Mouse (Mus musculus): ENCODE measurements at regions not wholly inside any gene's neighbourhood (a gene's known extent, or its start where the extent isn't known, plus 50 kb on each side); places are given as distances from the start of the nearest gene placed in this dataset.
"Not testable (repeated sequence)": the region's sequence is repeated elsewhere in the genome, so short reads cannot be mapped to it uniquely, and the experiment has no call there.

GRCm38 (mm10) chr17:4813666-4814065, 180.5 kb upstream of the Arid1b start:
- ATAC-seq = no peak

GRCm38 (mm10) chr17:4825221-4825895, 168.8 kb upstream of the Arid1b start:
- no peak for ATAC-seq

GRCm38 (mm10) chr17:4834065-4834464, 160.1 kb upstream of the Arid1b start:
- no peak for ATAC-seq

GRCm38 (mm10) chr17:4834571-4834970, 159.6 kb upstream of the Arid1b start:
- no peak for ATAC-seq

DNA sequence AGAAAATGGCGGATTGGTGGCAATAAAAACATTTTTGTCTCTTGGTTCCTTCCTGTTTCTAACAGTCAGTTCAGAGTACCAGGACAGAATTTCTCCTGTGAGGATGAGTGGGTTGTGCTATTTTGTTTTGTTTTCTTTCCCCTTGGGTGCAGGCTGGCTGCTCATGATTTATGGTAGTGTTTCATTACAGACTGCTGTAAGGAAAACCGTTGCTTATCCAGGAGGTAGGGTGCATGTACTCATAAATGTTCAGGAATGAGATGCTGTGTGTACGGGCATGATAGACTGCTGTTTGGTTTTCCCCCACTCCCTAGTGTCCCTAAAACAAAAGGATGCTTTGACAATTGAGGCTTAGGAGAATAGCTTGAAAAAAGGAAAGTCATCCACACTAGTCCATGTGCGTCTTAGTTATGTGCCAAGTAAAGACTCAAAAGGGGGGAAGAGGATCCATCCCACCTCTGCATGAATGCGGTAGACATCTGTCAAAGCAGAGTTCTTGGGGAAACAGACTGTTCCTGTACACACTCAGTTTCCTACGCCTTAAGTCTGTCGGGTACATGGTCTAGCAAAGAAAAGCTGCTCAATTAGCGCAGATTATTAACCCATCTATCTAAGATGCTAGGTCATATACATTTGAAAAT, 158.9 kb upstream of the Arid1b start:
- ATAC-seq = no peak

DNA sequence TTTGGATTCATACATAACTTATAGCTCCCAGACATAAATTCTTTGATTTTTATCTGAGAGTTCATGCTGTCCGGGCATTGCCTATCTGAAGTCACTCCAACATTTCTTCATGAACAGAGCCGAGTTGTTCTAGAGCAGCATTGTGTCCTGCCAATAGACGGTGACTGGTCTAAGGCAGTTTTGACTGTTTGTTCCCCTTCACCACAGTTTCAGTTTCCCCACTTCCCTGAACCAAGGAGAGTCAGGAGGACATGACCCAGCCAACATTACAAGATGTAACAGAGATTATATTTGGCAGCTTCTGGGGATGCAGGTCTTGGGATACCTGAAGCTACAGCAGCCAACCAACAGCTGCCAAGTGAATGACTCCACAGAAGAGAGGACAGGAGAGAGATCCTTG, 154.0 kb upstream of the Arid1b start:
- no peak for ATAC-seq

GRCm38 (mm10) chr17:4858304-4858703, 135.8 kb upstream of the Arid1b start:
- no peak for ATAC-seq

DNA sequence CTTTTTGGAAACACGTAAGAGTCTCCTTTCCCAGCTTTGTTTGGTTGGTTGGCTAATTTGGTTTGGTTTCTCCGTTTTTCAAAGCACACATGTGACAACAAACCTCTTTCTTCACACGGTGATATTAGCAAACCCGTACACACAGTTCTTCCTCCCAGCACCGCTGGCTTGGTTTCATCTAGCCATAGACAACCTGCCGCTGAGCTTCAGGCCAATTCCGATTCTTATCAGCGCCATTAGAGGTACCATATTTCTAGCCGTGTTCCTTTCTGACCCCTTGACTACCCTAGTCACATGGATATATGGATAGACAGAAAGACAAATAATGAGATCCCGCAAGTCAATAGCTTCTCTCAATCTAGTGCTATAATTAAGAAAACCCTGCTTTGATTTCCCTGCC, 129.2 kb upstream of the Arid1b start:
- no peak for ATAC-seq

- no peak for ATAC-seq
Observed at GRCm38 (mm10) chr17:4865621-4866020, 128.5 kb upstream of the Arid1b start.

DNA sequence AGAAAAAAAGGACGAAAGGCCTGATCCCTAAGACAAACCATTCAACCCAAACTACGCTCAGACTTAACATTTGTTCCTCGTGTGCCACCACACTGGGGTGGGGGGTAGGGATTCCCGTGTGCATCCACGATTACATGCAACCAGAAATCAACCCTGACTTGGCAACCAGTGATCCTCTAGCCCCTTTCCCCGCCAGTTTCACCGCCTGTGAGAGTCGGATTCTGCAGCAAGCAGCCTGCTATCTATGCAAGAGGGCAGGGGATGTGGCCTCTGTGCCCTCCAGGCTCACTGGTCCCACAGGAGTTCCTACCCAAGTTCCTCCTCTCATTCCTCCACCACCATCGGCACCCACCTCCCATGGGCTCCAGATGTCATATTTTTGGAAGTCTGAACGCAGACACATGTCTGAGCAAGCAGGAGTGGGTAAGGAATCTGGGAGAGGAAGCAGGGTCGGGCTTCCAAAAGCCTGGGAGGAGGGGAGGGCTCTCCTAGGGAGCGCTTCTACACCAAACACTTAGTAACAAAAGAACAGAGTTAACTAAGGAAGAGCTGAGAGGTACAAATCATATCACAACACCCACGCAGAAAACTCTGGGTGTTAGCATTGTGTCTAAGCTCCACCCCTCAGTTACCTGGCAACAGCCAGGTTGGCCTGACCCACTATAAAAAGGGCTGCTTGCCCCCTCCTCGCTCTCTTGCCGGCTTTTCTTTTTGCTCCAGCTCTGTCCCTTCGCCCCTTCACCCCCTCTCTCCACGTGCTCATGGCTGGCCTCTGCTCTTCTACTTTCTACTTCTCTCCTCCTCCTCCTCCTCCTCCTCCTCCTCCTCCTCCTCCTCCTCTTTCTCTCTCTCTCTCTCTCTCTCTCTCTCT, 127.9 kb upstream of the Arid1b start:
- ATAC-seq = no peak

GRCm38 (mm10) chr17:4867083-4867482, 127.0 kb upstream of the Arid1b start:
- ATAC-seq = no peak

DNA sequence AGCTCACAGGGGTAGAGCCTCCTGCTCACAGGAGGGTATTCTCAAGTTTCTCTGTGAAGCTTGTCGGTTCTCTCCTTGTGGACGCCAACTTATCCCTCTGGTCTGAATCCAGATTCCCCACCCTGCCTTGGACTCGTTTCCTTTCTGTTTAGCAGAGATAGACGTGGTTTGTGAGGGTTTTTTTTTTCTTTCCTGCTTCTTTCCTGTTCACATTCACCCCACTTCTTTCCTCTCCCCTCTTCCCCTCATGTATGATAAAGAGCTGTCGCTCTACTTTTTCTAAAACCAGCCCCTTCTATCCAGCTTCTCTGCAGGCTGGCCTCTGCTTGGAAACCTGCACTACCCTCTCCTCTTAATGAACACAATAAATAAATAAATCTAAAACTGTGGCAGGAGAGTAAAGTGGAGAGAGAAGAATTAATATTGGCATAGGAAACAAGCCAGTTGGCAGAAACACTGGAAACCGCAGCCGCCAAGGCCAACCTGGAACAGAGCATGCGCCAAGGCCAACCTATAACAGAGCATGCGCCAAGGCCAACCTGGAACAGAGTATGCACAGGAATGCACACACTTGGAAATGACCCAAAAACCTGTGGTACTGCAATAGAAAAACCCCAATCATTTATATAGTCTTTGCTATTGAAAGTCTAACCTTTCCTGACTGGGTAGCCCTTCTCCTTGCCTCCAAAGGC, 126.2 kb upstream of the Arid1b start:
- no peak for ATAC-seq

GRCm38 (mm10) chr17:4868446-4868825, 125.7 kb upstream of the Arid1b start:
- no peak for ATAC-seq

DNA sequence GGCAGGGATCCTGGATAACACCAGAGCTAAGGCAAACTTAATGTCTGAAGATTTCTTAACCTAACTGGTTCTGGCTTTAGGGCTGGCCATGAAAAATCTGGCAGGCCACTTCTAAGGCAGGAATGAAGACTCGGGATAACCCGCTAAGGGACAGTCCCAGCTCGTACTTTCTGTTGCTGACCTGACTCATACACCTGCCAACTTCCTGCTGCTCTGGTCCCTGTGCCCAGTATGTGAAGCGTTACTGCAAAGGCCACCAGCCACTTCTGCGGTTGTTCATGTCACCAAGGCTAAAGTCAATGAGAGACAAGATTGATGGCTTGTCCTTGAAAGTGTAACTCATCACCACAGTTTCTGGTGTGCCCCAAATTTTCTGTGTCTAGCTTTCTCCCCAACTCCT, 125.3 kb upstream of the Arid1b start:
- no peak for ATAC-seq

DNA sequence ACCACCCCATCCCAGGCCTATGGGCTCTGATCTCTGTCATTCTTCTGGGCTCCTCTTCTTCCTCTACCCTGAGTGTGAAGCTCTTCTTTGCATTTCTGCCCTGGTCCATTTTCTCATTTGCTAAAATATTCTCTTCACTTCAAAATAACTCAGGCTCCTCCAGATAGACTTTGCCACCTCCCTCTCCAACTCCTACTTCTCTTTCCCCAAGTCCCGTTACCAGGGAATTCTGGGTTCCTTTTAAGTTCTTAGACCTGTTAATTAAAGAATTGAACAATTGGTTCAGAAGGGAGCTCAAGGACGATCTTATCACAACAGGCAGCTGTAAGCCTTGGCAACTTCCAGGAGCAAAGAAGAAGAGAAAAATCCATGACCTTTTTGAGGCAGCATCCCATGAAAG, 122.9 kb upstream of the Arid1b start:
- ATAC-seq = no peak

GRCm38 (mm10) chr17:4874459-4874858, 119.7 kb upstream of the Arid1b start:
- ATAC-seq = no peak

GRCm38 (mm10) chr17:4875086-4876046, 118.8 kb upstream of the Arid1b start:
- ATAC-seq = no peak

- ATAC-seq = no peak
Observed at GRCm38 (mm10) chr17:4876431-4876830, 117.7 kb upstream of the Arid1b start.

DNA sequence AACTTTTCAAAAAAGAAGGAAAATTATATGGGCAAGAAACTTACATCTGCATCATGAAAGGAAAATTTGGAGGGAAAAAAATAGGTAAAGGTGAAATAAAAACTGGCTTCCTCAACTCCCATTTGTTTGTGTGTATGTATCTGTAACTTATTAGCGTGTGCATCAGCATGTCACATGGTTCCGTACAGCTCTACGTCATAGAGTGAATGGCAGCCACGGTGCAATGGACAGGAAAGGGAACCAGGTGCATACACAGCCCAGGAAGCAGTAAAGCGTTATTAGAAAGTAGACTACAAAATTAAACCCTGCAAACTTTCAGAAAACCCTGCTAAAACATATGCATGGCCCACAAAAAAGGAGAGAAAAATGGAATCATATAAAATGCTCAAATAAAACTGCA, 112.7 kb upstream of the Arid1b start:
- ATAC-seq = no peak

DNA sequence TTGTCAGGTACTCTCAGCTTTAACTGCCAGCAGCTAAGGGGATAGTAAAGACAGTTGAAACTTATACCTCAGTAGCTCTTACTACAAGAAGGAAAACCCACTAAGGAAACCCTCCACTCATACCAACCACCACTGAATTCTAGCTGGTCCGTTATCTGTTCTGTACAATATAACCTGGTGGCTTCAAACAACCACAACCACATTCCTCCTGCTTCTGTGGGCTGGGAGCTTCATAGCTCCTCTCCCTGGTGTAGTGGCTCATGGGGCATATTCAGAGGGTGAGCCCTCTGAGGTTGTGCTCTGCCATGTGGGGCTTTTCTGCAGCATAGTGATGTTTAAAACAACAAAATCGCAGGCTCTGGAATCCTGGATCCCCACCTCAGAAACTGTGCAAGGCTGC, 110.0 kb upstream of the Arid1b start:
- ATAC-seq = no peak

GRCm38 (mm10) chr17:4884761-4885160, 109.4 kb upstream of the Arid1b start:
- no peak for ATAC-seq

- not testable (repeated sequence) for ATAC-seq
Observed at GRCm38 (mm10) chr17:4887331-4887730, 106.8 kb upstream of the Arid1b start.
